Mouse (Mus musculus): ENCODE measurements at regions not wholly inside any gene's neighbourhood (a gene's known extent, or its start where the extent isn't known, plus 50 kb on each side); places are given as distances from the start of the nearest gene placed in this dataset.
A peak's percentile ranks its signal among the peaks of the same experiment; 100 is the strongest.

- no peak overlapping the region for H3K27ac ChIP-seq
- H3K4me3 ChIP-seq = no peak overlapping the region
- DNase-seq (ENCODE audit: low spot score in 2 of 2) = peak in 1 of 2 experiments; percentile 15
- no peak for TF ChIP-seq CTCF (conservative IDR thresholded peaks at IDR 0.05)
Measured at GRCm38 (mm10) chr9:14213283-14213682, 61.6 kb upstream of the Sesn3 start.

GRCm38 (mm10) chr9:14215171-14215782 is 59.6 kb upstream of the Sesn3 start:
- no peak overlapping the region for H3K4me3 ChIP-seq
- 0 out of 2 replicates have a peak overlapping the region, but pooled peaks have one; percentile 23 for H3K27ac ChIP-seq
- no peak for TF ChIP-seq CTCF (conservative IDR thresholded peaks at IDR 0.05)
- DNase-seq (ENCODE audit: low spot score in 2 of 2) = no peak

GRCm38 (mm10) chr9:14215961-14216360 is 58.9 kb upstream of the Sesn3 start:
- DNase-seq (ENCODE audit: low spot score in 2 of 2) = no peak
- TF ChIP-seq CTCF (conservative IDR thresholded peaks at IDR 0.05) = no peak
- H3K4me3 ChIP-seq = no peak overlapping the region
- 0 out of 2 replicates have a peak overlapping the region, but pooled peaks have one; percentile 23 for H3K27ac ChIP-seq

- no peak for TF ChIP-seq CTCF (conservative IDR thresholded peaks at IDR 0.05)
- DNase-seq (ENCODE audit: low spot score in 2 of 2) = no peak
- no peak overlapping the region for H3K27ac ChIP-seq
- H3K4me3 ChIP-seq = no peak overlapping the region
Measured at GRCm38 (mm10) chr9:14222936-14223335, 51.9 kb upstream of the Sesn3 start.

Data from layer of hippocampus, adult 2 months (tissue).